Mouse (Mus musculus) C2C12 (cell line): ENCODE measurements around the gene Gm6169. TPM values are rescaled to one million over a fixed set of nuclear protein-coding genes. Genes with fewer than 3 reads are reported as not detected.
"Not testable (repeated sequence)": the region's sequence is repeated elsewhere in the genome, so short reads cannot be mapped to it uniquely, and the experiment has no call there.

Experiments used
- H3K27me3 ChIP-seq: one replicate; pipeline ENCODE4 v1.6.1; 2011; ENCODE audit not compliant: control insufficient read depth, insufficient read depth, insufficient read length
- H3K36me3 ChIP-seq: one replicate; pipeline ENCODE4 v1.6.1; 2011; ENCODE audit not compliant: control insufficient read depth, insufficient read depth
- H3K4me3 ChIP-seq: one replicate; pipeline ENCODE4 v1.5.1; 2011; ENCODE audit warnings: mild to moderate bottlenecking, control low read depth; ENCODE audit not compliant: poor library complexity, insufficient read depth, severe bottlenecking
- H3K79me2 ChIP-seq: one replicate; pipeline ENCODE4 v1.6.1; 2011; ENCODE audit not compliant: control insufficient read depth, insufficient read depth
- H3K79me3 ChIP-seq: one replicate; pipeline ENCODE4 v1.6.1; 2011; ENCODE audit warnings: low read depth, control low read depth
- H3ac ChIP-seq: one replicate; pipeline ENCODE3; 2011; ENCODE audit warnings: low read depth; ENCODE audit not compliant: control insufficient read depth, insufficient read length
- CEBPB ChIP-seq: IDR thresholded peaks from one replicate; pipeline ENCODE4 v1.6.1; 2011; ENCODE audit warnings: low read depth, mild to moderate bottlenecking, control low read depth, moderate library complexity
- CTCF ChIP-seq: IDR thresholded peaks from one replicate; pipeline ENCODE4 v1.5.1; 2011; ENCODE audit not compliant: control insufficient read depth, insufficient read depth, insufficient read length
- FOSL1 ChIP-seq: IDR thresholded peaks from one replicate; pipeline ENCODE4 v1.8.0; 2011; ENCODE audit warnings: mild to moderate bottlenecking, low read length; ENCODE audit not compliant: poor library complexity, insufficient read depth, severe bottlenecking
- MAX ChIP-seq: IDR thresholded peaks from one replicate; pipeline ENCODE4 v1.6.1; 2011; ENCODE audit warnings: mild to moderate bottlenecking, control low read depth
- MYOD1 ChIP-seq: IDR thresholded peaks from one replicate; pipeline ENCODE4 v1.6.1; 2011; ENCODE audit warnings: low read depth; ENCODE audit not compliant: control insufficient read depth, insufficient read length
- MYOG ChIP-seq: IDR thresholded peaks from one replicate; pipeline ENCODE4 v1.6.1; 2011; ENCODE audit not compliant: control insufficient read depth, insufficient read length; ENCODE audit errors: extremely low read depth
- USF1 ChIP-seq: IDR thresholded peaks from one replicate; pipeline ENCODE4 v1.6.1; 2011; ENCODE audit warnings: low read depth, mild to moderate bottlenecking, control low read depth, moderate library complexity
- polyA plus RNA-seq: library from polyadenylated mRNA; unstranded; fragments of >200 nt; fragmentation: generic; extraction: Trizol; gene quantifications from one replicate; pipeline ENCODE4 v1.2.1, GENCODE M21; 2012; ENCODE audit warnings: missing spikeins

Gene Gm6169
- polyA plus RNA-seq, 1 experiment, result 4.4 TPM

- no peaks in the 10 kb centered on the region for H3K79me2 ChIP-seq
- H3ac ChIP-seq, result no peak overlapping the region
- no peaks in the 10 kb centered on the region for H3K36me3 ChIP-seq
- no peaks in the 10 kb centered on the region for H3K79me3 ChIP-seq
- TF ChIP-seq CTCF, result no peak
- TF ChIP-seq MYOG, result no peak
- TF ChIP-seq MYOD1, result no peak
- TF ChIP-seq USF1, result no peak
- no peak for TF ChIP-seq FOSL1
- TF ChIP-seq CEBPB, result no peak
- TF ChIP-seq MAX, result no peak
- H3K27me3 ChIP-seq, result no peaks in the 10 kb centered on the region
- H3K4me3 ChIP-seq, result no peak overlapping the region
Measured at GRCm38 (mm10) chr13:97121341-97121740, 22.3 kb upstream of the Gm6169 start.

GRCm38 (mm10) chr13:97109046-97109445 lies 10.0 kb upstream of the Gm6169 start:
- H3K4me3 ChIP-seq, result no peak overlapping the region
- H3K79me2 ChIP-seq, result no peaks in the 10 kb centered on the region
- no peaks in the 10 kb centered on the region for H3K36me3 ChIP-seq
- H3K27me3 ChIP-seq, result peaks cover 11% of the 10 kb centered on the region
- no peak overlapping the region for H3ac ChIP-seq
- H3K79me3 ChIP-seq, result no peaks in the 10 kb centered on the region
- no peak for TF ChIP-seq USF1
- TF ChIP-seq MYOG, result no peak
- no peak for TF ChIP-seq FOSL1
- TF ChIP-seq CEBPB, result no peak
- TF ChIP-seq MAX, result no peak
- no peak for TF ChIP-seq MYOD1
- no peak for TF ChIP-seq CTCF

GRCm38 (mm10) chr13:97107721-97108120 lies 8.7 kb upstream of the Gm6169 start:
- not testable (repeated sequence) for H3K79me3 ChIP-seq, H3K36me3 ChIP-seq, H3ac ChIP-seq, H3K4me3 ChIP-seq, H3K79me2 ChIP-seq
- peaks cover 11% of the 10 kb centered on the region for H3K27me3 ChIP-seq

GRCm38 (mm10) chr13:97104996-97105395 lies 6.0 kb upstream of the Gm6169 start:
- no peak overlapping the region for H3K4me3 ChIP-seq
- H3K27me3 ChIP-seq, result peaks cover 9% of the 10 kb centered on the region
- H3K79me2 ChIP-seq, result no peaks in the 10 kb centered on the region
- TF ChIP-seq CTCF (no peak), MAX (no peak), CEBPB (no peak), FOSL1 (no peak), MYOG (no peak), MYOD1 (no peak), USF1 (no peak)
- no peaks in the 10 kb centered on the region for H3K79me3 ChIP-seq
- H3ac ChIP-seq, result no peak overlapping the region
- no peaks in the 10 kb centered on the region for H3K36me3 ChIP-seq

GRCm38 (mm10) chr13:97095726-97096125 lies 3.3 kb downstream of the Gm6169 start:
- H3ac ChIP-seq, result no peak overlapping the region
- H3K27me3 ChIP-seq, result peaks cover 3% of the 10 kb centered on the region
- H3K79me3 ChIP-seq, result no peaks in the 10 kb centered on the region
- TF ChIP-seq FOSL1 (no peak), CEBPB (no peak), CTCF (no peak), MAX (no peak), USF1 (no peak), MYOD1 (no peak), MYOG (no peak)
- no peaks in the 10 kb centered on the region for H3K79me2 ChIP-seq
- H3K4me3 ChIP-seq, result no peak overlapping the region
- H3K36me3 ChIP-seq, result no peaks in the 10 kb centered on the region

GRCm38 (mm10) chr13:97088183-97088582 lies 10.9 kb downstream of the Gm6169 start:
- TF ChIP-seq CEBPB (no peak), CTCF (no peak), MYOD1 (no peak), MYOG (no peak), USF1 (no peak), FOSL1 (no peak), MAX (no peak)
- Histone ChIP-seq H3K36me3 (no peaks in the 10 kb centered on the region), H3K79me2 (no peaks in the 10 kb centered on the region), H3K4me3 (no peak overlapping the region), H3K27me3 (peaks cover 3% of the 10 kb centered on the region), H3ac (no peak overlapping the region), H3K79me3 (no peaks in the 10 kb centered on the region)
